ENCODE assay signal across 7 mouse cellular contexts in the genomic region with DNA sequence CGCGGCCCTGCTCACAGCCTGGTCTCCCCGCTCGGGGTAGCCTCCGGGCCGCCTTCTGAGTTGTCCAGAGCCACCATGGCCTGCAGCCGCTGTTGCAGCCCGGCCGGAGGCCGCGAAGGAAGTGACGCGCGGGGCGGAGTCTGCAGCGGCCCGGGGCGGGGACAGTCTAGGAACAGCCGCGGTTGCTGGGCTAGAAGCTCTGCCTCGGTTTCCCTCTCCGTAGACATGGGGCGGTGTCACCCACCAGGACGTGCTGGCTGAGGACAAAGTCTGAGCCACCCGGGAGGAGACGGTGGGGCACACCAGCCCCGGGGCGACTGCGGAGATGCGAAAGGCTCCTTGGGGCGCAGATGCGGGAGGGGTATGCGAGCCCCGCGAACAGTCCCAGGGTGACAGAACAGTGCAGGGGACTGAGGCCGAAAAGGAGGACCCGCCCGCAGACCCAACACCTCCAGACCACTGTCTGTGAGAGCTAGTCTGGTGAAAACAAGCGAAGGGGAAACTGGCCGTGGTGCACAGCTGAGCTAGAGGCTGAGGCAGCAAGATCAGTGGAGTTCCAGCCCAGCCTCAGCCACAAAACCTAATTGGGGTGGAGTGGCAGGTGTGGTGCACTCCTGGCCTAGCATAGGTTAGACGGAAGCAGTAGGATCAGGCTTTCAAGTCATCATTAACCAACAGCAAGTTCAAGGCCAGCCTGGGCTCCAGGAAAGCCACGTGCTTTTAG. TPM values are rescaled to one million over a fixed set of nuclear protein-coding genes. Genes with fewer than 3 reads are reported as not detected.
DNase-seq lines count a peak whose midpoint lies in the region; ATAC-seq lines count a peak whose summit lies in the region.

A gene (plus strand): TSS at position 164 of the 724 bp plus-strand sequence.

- H3K27me3 ChIP-seq in embryonic facial prominence, embryonic 11.5 days (ENCODE audit: control insufficient read depth, insufficient read depth, low read length) = peaks cover 46% of the 10 kb centered on the region
- peaks cover 49% of the 10 kb centered on the region for H3K27me3 ChIP-seq in limb, embryonic 10.5 days (ENCODE audit: low read depth, poor library complexity, severe bottlenecking)
- H3K27me3 ChIP-seq in midbrain, embryonic 11.5 days (ENCODE audit: control insufficient read depth, insufficient read depth, low read length) = peaks cover 48% of the 10 kb centered on the region

- H3K4me2 ChIP-seq in embryonic facial prominence, embryonic 11.5 days (ENCODE audit: low read depth, low read length) = peak within 1 kb of the TSS; percentile 91
- H3K4me2 ChIP-seq in midbrain, embryonic 11.5 days = peak within 1 kb of the TSS; percentile 94

- peak within 1 kb of the TSS; percentile 59 for H3K27ac ChIP-seq in embryonic facial prominence, embryonic 11.5 days (replicated peaks; ENCODE audit: low read depth, low read length)
- H3K27ac ChIP-seq in limb, embryonic 10.5 days = peak within 1 kb of the TSS; percentile 93
- 0 out of 2 replicates have a peak within 1 kb of the TSS, but pooled peaks have one; percentile 35 for H3K27ac ChIP-seq in midbrain, embryonic 11.5 days (ENCODE audit: low read depth, low read length)

- H3K9me3 ChIP-seq in embryonic facial prominence, embryonic 11.5 days (replicated peaks; ENCODE audit: control insufficient read depth, low read length) = no peaks in the 10 kb centered on the region
- H3K9me3 ChIP-seq in limb, embryonic 10.5 days (replicated peaks) = no peaks in the 10 kb centered on the region
- no peaks in the 10 kb centered on the region for H3K9me3 ChIP-seq in midbrain, embryonic 11.5 days (ENCODE audit: control insufficient read depth, low read length)

- H3K4me1 ChIP-seq in embryonic facial prominence, embryonic 11.5 days (ENCODE audit: control insufficient read depth, insufficient read depth, low read length) = peaks cover 8% of the 10 kb centered on the region; the same call in 1 of the 2 replicates
- H3K4me1 ChIP-seq in limb, embryonic 10.5 days = peaks cover 75% of the 10 kb centered on the region
- H3K4me1 ChIP-seq in midbrain, embryonic 11.5 days (ENCODE audit: control insufficient read depth, insufficient read depth, low read length) = peaks cover 33% of the 10 kb centered on the region

- peak within 1 kb of the TSS; percentile 96 for H3K9ac ChIP-seq in embryonic facial prominence, embryonic 11.5 days (replicated peaks; ENCODE audit: low read length)
- peak within 1 kb of the TSS; percentile 92 for H3K9ac ChIP-seq in midbrain, embryonic 11.5 days (ENCODE audit: low read length)

- no peaks in the 10 kb centered on the region for H3K36me3 ChIP-seq in embryonic facial prominence, embryonic 11.5 days (replicated peaks; ENCODE audit: control insufficient read depth, insufficient read depth, low read depth, low read length)
- H3K36me3 ChIP-seq in limb, embryonic 10.5 days = peaks cover 22% of the 10 kb centered on the region
- H3K36me3 ChIP-seq in midbrain, embryonic 11.5 days (ENCODE audit: control insufficient read depth, insufficient read depth, low read length) = no peaks in the 10 kb centered on the region

- H3K4me3 ChIP-seq in embryonic facial prominence, embryonic 11.5 days (ENCODE audit: low read depth, low read length) = peak within 1 kb of the TSS; percentile 83
- peak within 1 kb of the TSS; percentile 82 for H3K4me3 ChIP-seq in limb, embryonic 10.5 days
- H3K4me3 ChIP-seq in midbrain, embryonic 11.5 days (ENCODE audit: low read depth, low read length) = peak within 1 kb of the TSS; percentile 72

- 3% methylated on average over 42 of the region's 42 CpGs for WGBS in embryonic facial prominence, embryonic 11.5 days
- 3% methylated on average over 42 of the region's 42 CpGs for WGBS in limb, embryonic 10.5 days
- 3% methylated on average over 39 of the region's 42 CpGs for WGBS in midbrain, embryonic 11.5 days

- peak; percentile 74 for ATAC-seq in embryonic facial prominence, embryonic 11.5 days (replicated peaks; ENCODE audit: insufficient number of reproducible peaks, low FRiP score, low TSS enrichment, low read depth)
- ATAC-seq in midbrain, embryonic 11.5 days (ENCODE audit: low FRiP score) = peak; percentile 86

- peak; percentile 96 for DNase-seq in adrenal gland, postnatal 10 days
- peak; percentile 87 for DNase-seq in embryonic facial prominence, embryonic 11.5 days (ENCODE audit: low spot score)
- peak; percentile 99 for DNase-seq in heart, adult 11 months
- DNase-seq in kidney, adult 11 months = peak; percentile 77
- peak; percentile 93 for DNase-seq in limb, embryonic 10.5 days (ENCODE audit: low spot score)
- DNase-seq in midbrain, embryonic 11.5 days (ENCODE audit: low spot score, missing footprints) = peak; percentile 98
- peak; percentile 57 for DNase-seq in skeletal muscle tissue, adult 2 months (ENCODE audit: low read depth, low spot score)

RNA-seq across cellular contexts. Expression of the gene that starts here (rescaled TPM):
- total RNA-seq in adrenal gland, postnatal 10 days (2021) = 1 to 10 TPM in 1 of 2 experiments, under 1 TPM in 1; 0.69 to 1.8 TPM
- polyA plus RNA-seq in embryonic facial prominence, embryonic 11.5 days (2014; fragmentation: Nextera tagmentation; extraction: Ambion mirVana) = 0.48 and 0.75 TPM in 2 replicates
- polyA plus RNA-seq in limb, embryonic 10.5 days (2016; fragmentation: Nextera tagmentation; extraction: Ambion mirVana) = 0.31 and 0.49 TPM in 2 replicates
- 0.34 and 0.61 TPM in 2 replicates for polyA plus RNA-seq in midbrain, embryonic 11.5 days (2014; fragmentation: Nextera tagmentation; extraction: Ambion mirVana)

Comparison
In these comparisons a context has a peak if more than half of its experiments do, and no peak if none do; other contexts are left out.
1. Peak in every context shown above with its lines: DNase-seq, ATAC-seq, H3K4me3 ChIP-seq and H3K27ac ChIP-seq.
2. Peak in DNase-seq, ATAC-seq, H3K4me3 ChIP-seq, H3K27ac ChIP-seq, H3K9ac ChIP-seq and H3K4me2 ChIP-seq in embryonic facial prominence, embryonic 11.5 days; RNA of the gene not detected or under 1 TPM.
3. Peak in DNase-seq, H3K4me3 ChIP-seq and H3K27ac ChIP-seq in limb, embryonic 10.5 days; RNA of the gene not detected or under 1 TPM.
4. Peak in DNase-seq, ATAC-seq, H3K4me3 ChIP-seq, H3K27ac ChIP-seq, H3K9ac ChIP-seq and H3K4me2 ChIP-seq in midbrain, embryonic 11.5 days; RNA of the gene not detected or under 1 TPM.
5. H3K27ac ChIP-seq: peak in every context shown above with its lines; median percentile 93 in limb, embryonic 10.5 days; 59 in embryonic facial prominence, embryonic 11.5 days; 35 in midbrain, embryonic 11.5 days.